13 mouse cellular contexts compared by ENCODE assay signal in the genomic region with DNA sequence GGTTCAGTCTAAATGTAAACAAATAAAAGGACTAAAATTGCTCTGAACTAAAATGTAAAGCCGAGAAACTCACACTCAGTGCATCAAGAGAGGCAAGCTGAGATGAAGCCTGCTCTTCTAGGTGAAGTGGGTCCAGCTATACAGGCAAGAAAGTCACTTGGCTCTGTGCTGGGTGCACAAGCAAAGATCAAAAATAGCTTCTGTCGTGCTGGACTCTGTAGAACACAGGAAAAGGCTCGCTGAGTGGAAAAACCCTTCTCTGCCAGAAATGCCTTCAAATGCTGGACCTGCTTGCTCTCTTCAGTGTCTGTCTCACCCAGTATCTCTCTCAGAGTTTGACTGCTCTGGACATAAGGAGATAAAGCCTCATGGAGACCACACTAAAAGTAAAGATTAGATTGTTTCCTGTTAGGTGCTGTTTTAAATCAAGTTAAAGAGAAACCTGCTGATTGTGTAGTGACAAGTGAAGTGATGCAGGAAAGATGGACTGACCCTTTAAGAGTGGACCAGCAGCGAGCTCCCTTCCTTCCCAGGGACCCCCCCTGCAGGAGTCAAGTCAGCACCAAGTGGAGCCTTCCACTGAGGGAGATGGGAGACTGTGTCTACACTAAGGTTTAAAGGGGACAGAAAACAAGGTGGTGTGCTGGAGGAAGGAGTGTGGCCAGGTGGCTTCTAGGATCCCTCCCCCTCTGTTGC.
DNase-seq lines count a peak whose midpoint lies in the region; ATAC-seq and TF ChIP-seq lines count a peak whose summit lies in the region.
"Had no signal": no experiment of that assay in that cellular context is flagged by ENCODE, and none has a peak within 500 bp of the region (broad histone marks: within the 10 kb centered on the region; RNA-seq: fewer than 3 reads in every experiment).

No protein-coding gene starts in this region.

- no peak overlapping the region for H3K9ac ChIP-seq in CH12.LX (ENCODE audit: insufficient read depth, low read depth)
- H3K9ac ChIP-seq in MEL (ENCODE audit: control insufficient read depth, low read depth, low read length, poor library complexity, severe bottlenecking): no peak overlapping the region
- peak overlapping the region; percentile 56 for H3K9ac ChIP-seq in heart, embryonic 12.5 days
- no peak overlapping the region for H3K9ac ChIP-seq in hindbrain, embryonic 14.5 days

- H3K4me1 ChIP-seq in CH12.LX (ENCODE audit: control insufficient read depth in 1 of 2, insufficient read depth in 2 of 2) (peaks cover 0 to 70% of the 10 kb centered on the region in 2 experiments; a peak in 2 of 4 replicates), MEL (ENCODE audit: control insufficient read depth in 1 of 2, insufficient read depth in 2 of 2, low read length in 2 of 2) (peaks cover 0 to 4% of the 10 kb centered on the region in 2 experiments; a peak in 2 of 4 replicates)
- H3K4me1 ChIP-seq in heart, embryonic 12.5 days (replicated peaks): peaks cover 72% of the 10 kb centered on the region
- H3K4me1 ChIP-seq in hindbrain, embryonic 14.5 days (replicated peaks; ENCODE audit: control insufficient read depth, insufficient read depth, low read length): 0 out of 2 replicates have a peak, but pooled peaks cover 4% of the 10 kb centered on the region

- 12% methylated on average over 4 of the region's 4 CpGs for WGBS in heart, embryonic 12.5 days
- 81% methylated on average over 4 of the region's 4 CpGs for WGBS in hindbrain, embryonic 14.5 days

- H3K27ac ChIP-seq in CH12.LX (ENCODE audit: insufficient read depth, low read depth): no peak overlapping the region
- no peak overlapping the region for H3K27ac ChIP-seq in MEL (ENCODE audit: control insufficient read depth, low read depth, low read length)
- H3K27ac ChIP-seq in heart, embryonic 12.5 days (ENCODE audit: poor library complexity, severe bottlenecking): peak overlapping the region; percentile 83
- H3K27ac ChIP-seq in hindbrain, embryonic 14.5 days: no peak overlapping the region
- H3K27ac ChIP-seq: midbrain, embryonic 10.5 days had no signal

- TF ChIP-seq RAD21 in CH12.LX (IDR thresholded peaks at IDR 0.05; ENCODE audit: low read depth, low read length) (no peak), MEL (IDR thresholded peaks at IDR 0.05; ENCODE audit: low read depth, low read length) (no peak)

- H3K36me3 ChIP-seq in CH12.LX (replicated peaks in 1 of 2; ENCODE audit: control insufficient read depth in 1 of 2, insufficient read depth in 1 of 2, low read length in 1 of 2) (peaks cover 3 to 58% of the 10 kb centered on the region in 2 experiments), MEL (ENCODE audit: control insufficient read depth in 1 of 2, insufficient read depth in 2 of 2, low read length in 2 of 2) (peaks cover 2 to 3% of the 10 kb centered on the region in 2 experiments; a peak in 3 of 4 replicates)
- no peaks in the 10 kb centered on the region for H3K36me3 ChIP-seq in heart, embryonic 12.5 days
- H3K36me3 ChIP-seq in hindbrain, embryonic 14.5 days (replicated peaks; ENCODE audit: control insufficient read depth, insufficient read depth): no peaks in the 10 kb centered on the region

- TF ChIP-seq CTCF in CH12.LX (conservative IDR thresholded peaks at IDR 0.05 in 1 of 2, IDR thresholded peaks at IDR 0.05 in 1 of 2; ENCODE audit: low read depth in 2 of 2, low read length in 2 of 2): no peak
- TF ChIP-seq CTCF in MEL (IDR thresholded peaks at IDR 0.05 in 2 of 3, conservative IDR thresholded peaks at IDR 0.05 in 1 of 3; ENCODE audit: control insufficient read depth in 1 of 3, insufficient read depth in 1 of 3, low read depth in 2 of 3, low read length in 3 of 3, poor library complexity in 1 of 3, severe bottlenecking in 1 of 3): no peak

- ATAC-seq in heart, embryonic 12.5 days (ENCODE audit: insufficient number of reproducible peaks, low FRiP score): peak; percentile 65
- ATAC-seq in hindbrain, embryonic 14.5 days (ENCODE audit: low FRiP score): no peak
- ATAC-seq: Patski had no signal

- dilution Hi-C loops in CH12.LX (cut with MboI; ENCODE audit: extremely low pct_ligation_motif_present, extremely low pct_unique_long_range_greater_than_20kb, low sequenced_read_pairs): no loop called here

- TF ChIP-seq EP300 in CH12.LX (IDR thresholded peaks at IDR 0.05; ENCODE audit: low read length): no peak
- 0 out of 4 replicates have a peak, but pooled peaks of 1 of the 2 experiments have one; percentile 6 for TF ChIP-seq EP300 in MEL (IDR thresholded peaks at IDR 0.05; ENCODE audit: low read depth in 1 of 2, low read length in 2 of 2)

- in situ Hi-C loops in CH12.LX (cut with MboI; ENCODE audit: low pct_ligation_motif_present, low pct_unique_long_range_greater_than_20kb, low sequenced_read_pairs): no loop called here

- H3K9me3 ChIP-seq in CH12.LX (replicated peaks; ENCODE audit: low read length) (no peaks in the 10 kb centered on the region), MEL (replicated peaks; ENCODE audit: insufficient read depth, low read length) (no peaks in the 10 kb centered on the region)
- no peaks in the 10 kb centered on the region for H3K9me3 ChIP-seq in heart, embryonic 12.5 days (replicated peaks)
- H3K9me3 ChIP-seq in hindbrain, embryonic 14.5 days (ENCODE audit: control insufficient read depth, low read length): no peaks in the 10 kb centered on the region
- H3K9me3 ChIP-seq: midbrain, embryonic 10.5 days had no signal

- no peak overlapping the region for H3K4me2 ChIP-seq in CH12.LX (ENCODE audit: insufficient read depth, low read depth, poor library complexity, severe bottlenecking)
- peak overlapping the region; percentile 36 for H3K4me2 ChIP-seq in heart, embryonic 12.5 days
- H3K4me2 ChIP-seq in hindbrain, embryonic 14.5 days (replicated peaks): no peak overlapping the region

- no peak overlapping the region for H3K4me3 ChIP-seq in CH12.LX (replicated peaks in 1 of 3; ENCODE audit: low read depth in 2 of 3, low read length in 2 of 3, poor library complexity in 1 of 3)
- H3K4me3 ChIP-seq in MEL (ENCODE audit: control insufficient read depth in 1 of 2, insufficient read depth in 1 of 2, low read depth in 2 of 2, low read length in 2 of 2): no peak overlapping the region
- no peak overlapping the region for H3K4me3 ChIP-seq in heart, embryonic 12.5 days
- H3K4me3 ChIP-seq in hindbrain, embryonic 14.5 days (replicated peaks; ENCODE audit: low read length): no peak overlapping the region
- H3K4me3 ChIP-seq: midbrain, embryonic 10.5 days; myocyte had no signal

- H3K27me3 ChIP-seq in CH12.LX (replicated peaks) (no peaks in the 10 kb centered on the region), MEL (ENCODE audit: control insufficient read depth in 1 of 2, insufficient read depth in 2 of 2, low read length in 2 of 2) (no peaks in the 10 kb centered on the region)
- no peaks in the 10 kb centered on the region for H3K27me3 ChIP-seq in heart, embryonic 12.5 days (replicated peaks)
- no peaks in the 10 kb centered on the region for H3K27me3 ChIP-seq in hindbrain, embryonic 14.5 days (ENCODE audit: control insufficient read depth, insufficient read depth, low read length)
- H3K27me3 ChIP-seq: Patski had no signal

- H3K79me2 ChIP-seq in CH12.LX (replicated peaks; ENCODE audit: control insufficient read depth, extremely low read depth, insufficient read depth, poor library complexity, severe bottlenecking): no peaks in the 10 kb centered on the region
- H3K79me2 ChIP-seq in MEL (ENCODE audit: control insufficient read depth, insufficient read depth, low read length, poor library complexity): peaks cover 2% of the 10 kb centered on the region; the same call in 1 of the 2 replicates

- DNase-seq in CH12.LX (ENCODE audit: extremely low read depth): no peak
- DNase-seq in MEL (ENCODE audit: low read depth, low spot score): no peak
- DNase-seq in cerebellum, postnatal 14 days: peak; percentile 59 to 77
- no peak for DNase-seq in frontal cortex, postnatal 14 days (ENCODE audit: low spot score in 2 of 2)
- no peak for DNase-seq in lung, postnatal 14 days
- DNase-seq in lung, adult 18-20 months: no peak
- no peak for DNase-seq in hindbrain, embryonic 14.5 days (ENCODE audit: low spot score)
- DNase-seq: layer of hippocampus, adult 9-11 months; thymus, postnatal 36 days had no signal

- TF ChIP-seq POLR2A in CH12.LX (IDR thresholded peaks at IDR 0.05; ENCODE audit: low read depth, low read length) (no peak), MEL (IDR thresholded peaks at IDR 0.05; ENCODE audit: control insufficient read depth in 1 of 2, insufficient read depth in 1 of 2, low read depth in 1 of 2, low read length in 2 of 2, poor library complexity in 1 of 2) (no peak)

TF ChIP-seq in CH12.LX, 34 proteins besides CTCF, POLR2A, EP300 and RAD21:
- TF ChIP-seq JUND (conservative IDR thresholded peaks at IDR 0.05; ENCODE audit: low read depth, low read length) (no peak), ZMIZ1 (IDR thresholded peaks at IDR 0.05; ENCODE audit: low read depth, low read length) (no peak), MXI1 (IDR thresholded peaks at IDR 0.05; ENCODE audit: low read depth, low read length) (no peak), USF2 (conservative IDR thresholded peaks at IDR 0.05; ENCODE audit: low read depth, low read length) (no peak), MEF2A (IDR thresholded peaks at IDR 0.05; ENCODE audit: borderline replicate concordance, low read depth, low read length) (peak; percentile 27; the same call in 1 of the 2 replicates), USF1 (IDR thresholded peaks at IDR 0.05; ENCODE audit: low read depth, low read length) (no peak), IRF4 (IDR thresholded peaks at IDR 0.05; ENCODE audit: low read depth, low read length) (no peak), GABPA (IDR thresholded peaks at IDR 0.05; ENCODE audit: insufficient replicate concordance, low read depth, low read length) (no peak)

TF ChIP-seq in MEL, 35 proteins besides CTCF, POLR2A, EP300 and RAD21:
- TF ChIP-seq RCOR1 (IDR thresholded peaks at IDR 0.05; ENCODE audit: low read depth, low read length) (0 out of 2 replicates have a peak, but pooled peaks have one; percentile 16), ETS1 (IDR thresholded peaks at IDR 0.05; ENCODE audit: low read depth, low read length) (no peak), SMC3 (IDR thresholded peaks at IDR 0.05; ENCODE audit: low read depth, low read length) (no peak), GATA1 (IDR thresholded peaks at IDR 0.05; ENCODE audit: low read depth, low read length) (peak; percentile 45)

Comparison
In these comparisons a context has a peak if more than half of its experiments do, and no peak if none do; other contexts are left out.
1. DNase-seq: peak in cerebellum, postnatal 14 days (2 of 2); none in CH12.LX (single experiment), MEL (single experiment), frontal cortex, postnatal 14 days (0 of 2), lung, postnatal 14 days (single experiment), lung, adult 18-20 months (0 of 2) and hindbrain, embryonic 14.5 days (single experiment).